Mouse (Mus musculus): ENCODE data around the gene Stard10. TPM values are rescaled to one million over a fixed set of nuclear protein-coding genes. Genes with fewer than 3 reads are reported as not detected.

Gene Stard10
- total RNA-seq, 2 experiments from 2014 or later: 22.1 to 32.3 TPM

DNA sequence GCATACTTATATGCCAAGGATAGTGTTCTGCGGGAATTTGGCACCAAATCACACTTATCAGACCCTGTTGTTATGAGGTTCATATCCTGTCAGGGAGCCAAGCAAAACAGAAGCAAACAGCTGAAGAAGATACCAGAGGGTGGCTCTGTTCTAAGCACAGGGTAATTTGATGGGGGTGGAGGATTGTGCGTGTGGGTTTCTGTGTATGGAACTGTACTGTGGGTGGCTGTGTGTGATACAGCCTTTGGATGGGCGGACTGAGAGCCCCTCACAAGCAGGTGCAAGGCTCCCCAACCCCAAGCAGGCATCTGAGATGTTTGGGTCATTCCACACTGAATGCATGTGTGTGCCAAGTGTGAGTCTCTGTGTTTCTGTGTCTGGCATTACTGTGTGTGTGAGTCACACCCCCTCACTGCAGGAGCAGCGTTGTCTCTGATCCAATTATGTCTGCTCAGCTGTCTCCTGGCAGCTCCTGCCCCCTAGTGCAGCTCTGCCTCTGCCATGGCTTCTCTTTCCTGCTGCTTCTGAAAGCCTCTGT is 11.8 kb downstream of the Stard10 start:
- intact Hi-C loops (cut with DNase I): no loop called here

DNA sequence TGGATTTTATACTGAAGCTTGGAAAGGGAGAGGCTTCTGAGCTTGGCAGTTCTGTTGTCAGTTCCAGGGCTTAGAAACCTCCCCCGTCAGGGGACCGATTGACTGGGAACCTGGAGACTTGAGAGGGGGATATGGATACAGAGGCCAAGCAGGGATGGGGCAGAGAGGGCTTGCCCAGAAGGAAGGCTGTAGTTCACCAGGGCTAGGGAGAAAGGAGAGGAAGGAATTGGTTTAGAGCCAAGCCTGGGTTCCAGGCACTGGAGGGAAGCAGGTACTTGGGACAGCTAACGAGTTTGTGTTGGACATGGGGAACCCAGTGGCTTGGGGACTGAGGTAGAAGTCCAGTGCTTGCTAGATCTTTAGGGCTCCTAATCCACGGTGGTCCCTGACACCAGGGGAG is 12.7 kb downstream of the Stard10 start:
- DNase-seq: no peak
- intact Hi-C loops (cut with DNase I): no loop called here

More for the DNA sequence above, 11.8 kb downstream of the Stard10 start:
- DNase-seq: no peak

DNA sequence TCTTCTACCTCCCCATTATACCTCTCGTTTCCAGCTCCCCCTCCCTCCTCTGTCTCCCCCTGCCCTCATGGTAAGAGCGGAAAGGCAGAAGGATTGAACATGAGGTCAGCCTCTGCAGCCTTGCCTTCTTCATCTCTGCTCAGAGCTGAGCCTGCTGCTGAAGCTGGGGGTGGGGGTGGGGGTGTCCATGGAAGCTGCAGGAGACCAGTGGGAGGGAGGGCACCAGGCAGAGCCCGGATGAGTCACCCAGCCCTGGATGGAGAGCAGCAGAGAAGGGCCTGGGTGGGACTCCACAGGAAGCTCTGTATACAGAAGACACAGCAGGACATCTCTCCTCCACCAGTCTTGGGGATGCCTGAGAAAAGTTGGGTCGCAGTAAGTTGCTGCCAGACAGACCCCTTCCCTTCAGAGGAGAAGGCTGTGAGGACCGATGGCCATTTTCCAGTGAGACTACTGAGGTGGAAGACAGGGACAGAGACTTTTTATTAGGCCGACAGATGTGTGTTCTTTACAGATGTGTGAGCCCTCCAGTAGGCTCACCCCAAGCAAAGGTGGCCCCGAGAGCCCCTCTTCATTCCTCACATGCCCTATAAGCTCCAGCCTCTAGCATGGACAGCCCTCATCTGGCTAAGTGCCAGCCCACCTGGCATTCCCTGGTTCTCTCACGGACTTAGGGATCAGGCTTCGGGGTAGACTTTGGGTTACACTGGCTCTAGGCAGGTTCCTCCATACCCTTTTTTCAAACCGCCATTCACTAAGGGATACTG is 13.4 kb downstream of the Stard10 start:
- intact Hi-C loops (cut with DNase I): no loop called here
- DNase-seq: no peak

DNA sequence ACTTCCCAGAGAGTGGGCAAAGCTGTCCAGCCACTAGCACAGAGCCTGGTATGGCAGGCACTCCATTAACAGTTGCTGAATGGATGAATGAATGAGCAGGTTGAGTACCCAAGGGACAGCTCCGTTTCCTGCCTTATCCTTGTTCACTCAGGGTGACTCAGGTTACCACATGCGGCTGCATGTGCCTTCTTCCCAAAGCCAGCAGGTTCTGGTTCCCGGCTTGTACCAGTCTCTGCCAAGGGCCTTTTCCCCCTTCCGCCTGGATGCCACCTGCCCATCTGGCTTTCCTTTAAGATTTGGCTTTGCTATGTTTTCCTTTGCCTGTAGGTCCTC is 13.9 kb downstream of the Stard10 start:
- intact Hi-C loops (cut with DNase I): no loop called here
- no peak for DNase-seq

DNA sequence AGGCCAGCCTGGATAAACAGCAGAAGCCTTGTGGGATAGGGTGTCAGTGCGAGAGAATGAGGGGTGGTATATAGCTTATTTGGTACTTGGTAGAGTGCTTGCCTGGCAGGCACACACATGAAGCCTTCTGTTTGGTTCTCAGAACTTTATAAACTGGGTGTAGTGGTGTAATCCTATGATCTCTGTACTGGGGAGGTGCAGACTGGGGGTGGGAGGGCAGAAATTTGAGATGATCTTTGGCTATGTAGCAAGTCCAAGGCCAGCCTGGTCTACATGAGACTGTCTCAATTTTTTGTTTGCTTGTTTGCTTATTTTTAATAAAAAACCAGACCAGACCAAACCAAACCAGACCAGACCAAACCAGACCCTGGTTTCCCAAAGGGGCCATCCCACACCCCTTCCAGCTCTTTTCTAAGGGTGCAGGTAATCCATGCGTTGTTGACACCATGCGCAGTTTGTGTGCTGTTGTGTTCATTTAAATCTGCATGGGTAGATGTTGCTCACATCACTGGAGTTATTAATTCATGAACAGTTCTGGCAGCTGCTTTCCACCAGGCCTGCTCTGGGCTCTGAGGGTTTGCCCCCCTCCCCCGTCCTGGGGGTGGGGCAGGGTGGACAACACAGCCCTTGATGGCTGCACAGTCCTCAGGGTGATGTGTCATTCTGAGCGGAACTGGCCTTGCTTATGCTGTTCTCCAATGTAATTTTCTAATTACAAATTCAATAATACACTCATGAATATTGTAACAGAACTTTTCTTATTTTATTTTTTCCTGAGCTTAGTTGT is 15.4 kb downstream of the Stard10 start:
- no peak for DNase-seq
- intact Hi-C loops (cut with DNase I): no loop called here

DNA sequence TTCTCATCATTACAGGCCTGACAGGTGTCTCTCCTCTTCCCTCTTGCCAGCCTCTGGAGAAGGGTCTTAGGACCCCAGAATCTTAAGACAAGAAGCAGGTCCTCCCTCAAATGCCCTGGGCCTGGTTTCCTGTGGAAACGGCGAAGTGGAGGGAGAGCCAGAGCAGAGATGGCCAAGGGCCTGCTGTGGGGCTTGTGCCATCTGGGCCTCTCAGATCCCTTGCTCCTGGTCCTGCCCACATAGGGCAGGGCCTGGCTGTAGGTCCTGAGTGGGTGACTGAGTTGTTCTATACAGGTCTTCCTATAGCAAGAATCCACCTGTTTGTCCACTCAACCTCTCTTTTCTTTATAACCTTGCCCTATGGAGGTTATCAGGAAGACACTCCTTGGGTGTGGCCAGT is 18.3 kb downstream of the Stard10 start:
- DNase-seq: no peak
- intact Hi-C loops (cut with DNase I): no loop called here

DNA sequence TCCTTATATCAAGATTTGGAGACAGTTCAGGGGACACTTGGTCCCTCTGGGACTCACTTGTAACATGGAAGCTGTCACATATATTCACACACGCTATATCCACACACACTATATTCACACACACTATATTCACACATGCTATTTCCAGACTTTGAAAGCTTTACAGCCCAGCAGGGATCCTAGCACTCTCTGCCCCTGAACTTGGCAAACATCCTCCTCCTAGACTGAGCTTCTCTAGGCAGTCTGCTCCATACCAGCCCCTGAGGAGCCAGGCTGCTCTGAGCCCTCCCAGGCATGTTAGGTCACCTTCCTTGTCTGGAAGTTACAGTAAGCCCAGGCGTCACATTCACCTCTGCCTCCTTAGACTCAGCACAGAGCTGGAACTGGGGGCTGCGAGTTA is 19.8 kb downstream of the Stard10 start:
- intact Hi-C loops (cut with DNase I): no loop called here
- DNase-seq: no peak

DNA sequence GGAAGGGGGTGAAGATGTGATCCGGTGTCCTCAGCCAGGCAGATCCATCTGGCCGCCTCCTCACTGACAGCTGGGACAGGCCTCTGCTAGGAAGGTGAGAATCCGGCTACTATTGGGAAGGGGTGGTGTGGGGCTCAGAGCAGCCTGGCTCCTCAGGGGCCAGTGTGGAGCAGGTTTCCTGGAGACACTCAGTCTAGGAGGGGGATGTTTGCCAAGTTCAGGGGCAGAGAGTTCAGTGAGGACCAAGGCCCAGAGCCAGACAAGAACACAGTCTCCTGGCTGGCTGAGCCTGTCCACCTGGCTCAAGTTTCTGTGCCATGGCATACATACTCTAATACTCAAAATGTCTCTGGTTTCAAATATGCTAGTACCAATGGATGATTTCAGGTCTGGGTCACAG is 20.5 kb downstream of the Stard10 start:
- no peak for DNase-seq
- intact Hi-C loops (cut with DNase I): no loop called here

DNA sequence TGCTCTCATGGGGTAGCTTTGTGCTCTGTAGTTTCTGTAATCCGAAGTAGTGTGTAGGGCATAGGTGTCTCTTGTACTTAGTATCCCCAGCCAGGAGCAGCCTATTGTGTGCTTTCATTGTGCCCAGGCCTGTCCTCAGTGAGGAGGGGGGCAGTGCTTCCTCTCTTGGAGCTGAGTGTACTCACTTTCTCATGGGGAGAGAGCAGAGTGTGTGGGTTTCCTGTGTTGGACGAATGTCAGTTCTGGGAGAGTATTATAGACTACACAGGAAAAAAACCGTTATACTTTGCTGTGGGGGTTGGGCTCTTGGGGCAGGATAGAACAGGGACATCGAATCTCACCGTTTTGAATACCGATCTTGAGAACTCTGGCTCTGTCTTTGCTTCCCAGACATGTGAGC is 24.5 kb downstream of the Stard10 start:
- intact Hi-C loops (cut with DNase I): no loop called here

DNA sequence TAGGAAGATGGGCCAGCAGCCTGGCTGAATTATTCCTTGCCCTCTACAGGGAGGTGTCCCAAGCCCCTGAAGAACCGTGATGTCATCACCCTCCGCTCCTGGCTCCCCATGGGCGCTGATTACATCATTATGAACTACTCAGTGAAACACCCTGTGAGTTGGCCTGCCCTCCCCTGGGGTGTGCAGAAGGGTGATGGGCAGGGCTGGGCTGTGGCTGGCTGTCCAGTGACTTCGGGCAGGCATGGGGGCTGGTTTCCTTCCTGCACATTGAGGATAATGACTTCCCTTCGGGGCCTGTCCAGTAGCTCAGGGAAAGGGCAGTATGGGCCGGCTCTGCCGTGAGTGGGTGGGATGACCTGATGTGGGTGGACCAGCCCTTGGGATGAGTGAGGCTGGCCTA is 26.2 kb downstream of the Stard10 start:
- intact Hi-C loops (cut with DNase I): no loop called here
- no peak for DNase-seq

More for the DNA sequence above, 24.5 kb downstream of the Stard10 start:
- DNase-seq: no peak

DNA sequence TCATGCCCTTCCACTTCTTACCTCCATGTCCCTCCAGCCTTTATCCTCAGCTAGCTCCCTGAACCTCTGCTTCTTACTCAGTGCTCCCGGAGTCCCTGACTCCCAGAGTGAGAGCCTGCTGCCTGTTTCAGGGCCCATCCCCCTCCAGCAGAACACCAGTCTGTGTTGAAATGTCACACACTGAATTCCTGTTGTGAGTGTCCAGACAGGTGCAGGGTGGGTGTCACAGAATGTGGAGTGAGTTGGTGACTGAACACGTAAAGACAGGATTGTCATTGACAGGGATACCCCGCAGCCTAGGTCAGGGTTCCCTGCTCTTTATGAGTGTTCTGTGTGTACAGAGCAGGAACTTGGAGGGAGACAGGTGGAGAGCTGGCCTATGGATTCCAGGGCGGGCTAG is 28.0 kb downstream of the Stard10 start:
- intact Hi-C loops (cut with DNase I): loop anchor here (5.0 kb wide), 1 partner anchor 33 kb away; no protein-coding TSS in a partner anchor
- DNase-seq: no peak

DNA sequence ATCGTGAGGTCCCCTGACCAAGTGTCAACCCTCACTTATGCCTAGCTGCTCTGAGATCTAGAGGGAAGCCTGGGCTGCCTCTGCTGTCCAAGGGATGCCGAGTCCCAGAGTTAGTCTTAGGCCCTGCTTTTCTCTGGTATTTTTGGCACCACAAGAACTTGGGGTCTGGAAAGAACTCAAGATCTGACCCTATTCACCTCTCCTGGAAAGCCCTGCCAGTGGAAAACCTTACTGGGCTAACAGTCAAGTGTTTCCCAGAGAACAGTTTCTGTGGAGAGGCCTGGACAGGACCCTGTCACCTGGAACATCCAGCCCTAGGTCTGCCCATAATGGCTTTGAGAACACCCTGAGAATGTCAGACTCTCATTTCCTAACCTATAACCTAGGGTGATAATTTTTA is 30.1 kb downstream of the Stard10 start:
- intact Hi-C loops (cut with DNase I): loop anchor here (5.0 kb wide), 1 partner anchor 35 kb away; no protein-coding TSS in a partner anchor
- DNase-seq: no peak

DNA sequence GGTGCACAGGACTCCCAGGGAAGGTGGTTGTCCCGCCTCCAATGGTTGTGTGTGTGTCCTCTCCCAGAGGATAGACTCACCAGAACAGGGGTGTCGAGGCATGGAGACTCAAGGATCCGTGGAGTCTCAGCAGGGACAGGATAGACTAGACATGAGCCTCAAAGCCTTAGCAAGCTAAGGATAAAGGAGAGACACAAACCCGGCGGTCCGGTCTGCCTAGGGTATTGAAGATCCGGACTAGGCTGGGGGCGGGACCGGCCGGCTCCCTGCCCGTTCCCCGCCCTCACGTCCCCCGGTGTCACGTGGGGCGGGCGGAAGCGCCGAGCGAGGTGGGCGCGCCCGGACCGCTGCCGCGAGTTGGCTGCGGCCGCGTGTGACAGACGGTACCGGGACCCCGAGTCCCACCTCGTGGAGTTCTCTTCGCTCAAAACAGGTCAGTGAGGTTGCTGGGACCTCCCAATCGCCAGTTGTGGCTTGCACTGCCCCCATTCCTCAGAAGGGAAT is 30.9 kb downstream of the Stard10 start, which contains the start of gene Arap1:
Gene Arap1, plus strand, starts transcription at position 301 of the 504 bp plus-strand sequence.
- peak; percentile 65 to 74 for DNase-seq
- intact Hi-C loops (cut with DNase I): loop anchor here (5.0 kb wide), 1 partner anchor 36 kb away; no protein-coding TSS in a partner anchor

DNA sequence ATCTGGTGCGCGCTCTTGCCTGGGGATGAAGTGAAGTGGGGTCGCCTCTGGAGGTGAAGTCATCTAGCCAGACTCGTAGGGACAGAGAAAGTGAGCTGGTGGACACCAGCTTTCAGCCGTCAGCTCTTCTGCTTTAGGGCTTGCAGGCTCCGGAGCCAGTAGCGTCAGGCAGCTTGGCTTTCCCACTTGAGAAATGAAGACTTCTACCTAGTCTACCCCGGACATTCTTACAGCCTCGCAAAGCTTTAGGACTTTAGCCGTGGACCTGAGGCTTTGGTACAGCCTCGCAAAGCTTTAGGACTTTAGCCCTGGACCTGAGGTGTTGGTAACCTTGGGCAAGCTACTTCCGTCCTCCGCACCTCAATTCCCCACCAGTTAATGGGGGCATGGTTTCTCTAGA is 31.4 kb downstream of the Stard10 start:
- intact Hi-C loops (cut with DNase I): loop anchor here (5.0 kb wide), 1 partner anchor 36 kb away; no protein-coding TSS in a partner anchor
- DNase-seq: no peak

DNA sequence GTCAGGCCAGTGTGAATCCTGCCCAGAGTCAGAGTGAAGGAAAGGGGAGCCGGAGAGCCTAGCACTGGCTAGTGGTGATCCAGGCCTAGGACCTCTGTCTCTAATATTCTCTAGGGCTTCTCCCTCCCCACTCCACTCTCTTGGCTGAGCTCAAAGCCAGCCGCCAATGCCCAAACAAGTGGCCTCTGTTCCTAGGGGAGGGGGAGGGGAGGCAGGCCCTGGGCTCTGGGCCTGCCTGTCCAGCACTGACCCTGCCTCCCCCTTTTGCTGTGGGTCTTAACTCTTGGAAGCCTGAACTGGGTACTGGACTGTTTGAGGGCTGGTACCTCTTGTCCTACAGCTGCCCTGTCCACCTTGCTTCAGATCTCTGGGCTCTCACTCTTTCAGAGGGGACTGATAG is 33.0 kb downstream of the Stard10 start:
- intact Hi-C loops (cut with DNase I): loop anchor here (5.0 kb wide), 1 partner anchor 38 kb away; no protein-coding TSS in a partner anchor

DNA sequence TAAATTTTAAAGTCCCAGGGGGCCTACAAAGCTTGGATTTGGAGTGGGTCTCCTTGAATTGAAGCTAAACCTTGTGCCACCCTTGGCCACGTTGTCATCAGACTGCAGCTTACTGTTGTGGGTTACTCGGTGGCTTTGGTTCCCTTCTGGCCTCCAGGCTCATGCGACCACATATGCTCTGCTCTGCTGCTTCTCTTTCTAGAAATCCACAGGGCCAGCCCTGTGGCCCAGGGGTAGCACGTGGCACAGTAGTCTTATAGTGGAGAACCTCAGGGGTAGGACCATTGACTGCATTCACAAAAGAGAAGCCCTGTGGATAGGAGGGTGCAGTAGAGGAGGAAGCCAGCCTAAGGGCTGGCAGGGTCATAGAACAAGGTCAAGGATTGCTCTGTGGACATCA is 35.5 kb downstream of the Stard10 start:
- no peak for DNase-seq
- intact Hi-C loops (cut with DNase I): no loop called here

More for the DNA sequence above, 33.0 kb downstream of the Stard10 start:
- DNase-seq: no peak

DNA sequence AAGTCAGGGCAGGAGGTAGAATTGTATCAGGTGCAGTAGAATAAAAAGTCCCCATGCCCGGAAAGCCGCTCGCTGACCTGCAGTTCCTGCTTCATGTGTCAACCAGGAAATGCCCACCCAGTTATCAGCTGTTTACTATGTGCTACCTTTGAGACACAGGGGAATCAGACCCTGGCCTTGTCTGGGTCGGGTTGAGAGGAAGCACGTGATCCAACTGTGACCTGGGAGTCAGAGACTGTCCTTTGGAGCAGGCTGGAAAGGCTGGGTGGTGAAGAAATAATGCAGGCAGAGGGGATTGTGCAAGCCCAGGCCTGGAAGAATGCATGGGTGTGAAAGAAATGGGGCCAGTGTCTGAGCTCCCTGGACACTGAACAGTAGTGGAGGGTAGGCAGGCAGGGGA is 37.5 kb downstream of the Stard10 start:
- intact Hi-C loops (cut with DNase I): no loop called here
- no peak for DNase-seq

DNA sequence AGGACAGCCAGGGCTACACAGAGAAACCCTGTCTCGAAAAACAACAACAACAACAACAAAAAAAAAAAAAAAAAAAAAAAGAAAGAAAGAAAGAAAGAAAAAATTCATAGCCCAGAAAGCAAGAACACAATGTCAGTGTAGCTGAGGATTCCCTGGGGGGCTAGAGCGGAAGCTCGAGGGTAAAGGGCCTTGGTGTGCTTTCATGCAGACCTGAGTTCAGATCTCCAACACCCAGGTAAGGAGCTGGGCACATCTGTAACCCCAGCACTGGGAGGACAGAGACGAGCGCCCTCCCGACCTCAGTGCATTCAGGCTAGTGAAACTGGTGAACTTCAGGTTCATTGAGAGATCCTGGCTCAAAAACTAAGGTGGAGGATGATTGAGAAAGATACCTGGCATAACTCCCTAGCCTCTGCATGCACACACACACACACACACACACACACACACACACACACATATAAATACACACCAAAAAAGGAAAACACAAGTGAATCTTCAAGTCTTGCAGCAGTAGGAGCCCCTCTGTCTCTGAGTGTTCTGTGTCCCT is 38.7 kb downstream of the Stard10 start:
- no peak for DNase-seq
- intact Hi-C loops (cut with DNase I): no loop called here

DNA sequence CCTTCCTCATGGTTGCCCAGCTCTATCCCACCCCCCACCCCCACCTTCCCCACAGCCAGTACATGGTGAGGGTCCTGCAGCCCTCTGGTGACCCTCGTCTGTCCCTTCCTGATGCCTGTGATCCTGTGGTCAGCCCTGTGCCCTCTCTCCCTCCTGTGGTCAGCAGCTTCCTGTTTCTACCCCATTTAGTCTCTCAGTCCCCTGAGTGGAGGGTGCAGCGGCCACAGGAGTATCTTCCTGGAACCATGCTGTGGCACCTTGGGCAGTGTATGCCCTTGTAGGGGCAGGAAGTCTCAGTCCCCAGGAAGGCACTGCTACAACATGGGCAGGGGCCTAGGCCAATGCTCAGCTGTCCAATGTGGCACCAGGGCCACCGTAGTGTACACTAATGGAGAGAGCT is 40.0 kb downstream of the Stard10 start:
- intact Hi-C loops (cut with DNase I): no loop called here
- no peak for DNase-seq

DNA sequence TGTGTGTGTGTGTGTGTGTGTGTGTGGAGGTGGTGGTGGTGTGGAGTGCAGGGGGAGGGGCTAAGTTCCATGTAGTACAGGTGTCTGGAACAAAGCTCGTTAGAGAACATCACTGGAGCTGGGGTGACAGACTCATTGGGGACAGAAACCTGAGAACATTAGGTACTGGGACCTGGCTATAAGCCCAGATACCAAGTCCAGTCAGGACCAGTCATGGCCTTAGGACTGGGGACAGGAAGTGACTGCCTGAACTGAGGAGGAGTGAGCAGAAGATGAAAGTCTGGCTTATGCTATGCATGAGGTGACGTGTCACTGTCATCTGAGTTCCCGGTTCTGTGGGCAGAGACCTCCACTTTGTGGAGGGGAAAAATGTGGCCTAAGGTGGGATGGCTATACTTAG is 43.5 kb downstream of the Stard10 start:
- intact Hi-C loops (cut with DNase I): no loop called here
- no peak for DNase-seq

DNA sequence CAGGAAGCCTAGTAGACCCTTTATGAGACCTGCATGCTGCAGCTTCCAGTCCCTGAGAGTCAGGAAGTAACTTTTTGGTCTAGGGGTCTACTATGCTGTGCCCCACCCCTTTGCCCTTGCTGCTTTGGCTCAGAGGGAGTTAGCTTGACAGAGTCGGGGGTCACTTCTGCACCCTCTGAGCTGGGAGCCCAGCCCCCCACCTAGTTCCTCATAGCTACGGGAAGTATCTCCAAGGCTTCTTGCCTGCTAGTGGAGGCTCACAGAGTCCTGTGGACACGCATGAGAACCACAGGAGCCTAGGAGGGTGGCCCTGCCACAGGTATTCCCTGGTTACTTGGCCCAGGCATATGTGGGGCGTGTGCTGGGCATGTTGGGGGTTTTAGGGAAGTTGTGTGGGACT is 44.1 kb downstream of the Stard10 start:
- intact Hi-C loops (cut with DNase I): no loop called here
- no peak for DNase-seq
